Mouse (Mus musculus): ENCODE measurements around the gene Pycr1. TPM values are rescaled to one million over a fixed set of nuclear protein-coding genes. Genes with fewer than 3 reads are reported as not detected.

The Pycr1 gene
- polyA plus RNA-seq, 1 experiment from 2014 or later: 22.4 TPM

DNA sequence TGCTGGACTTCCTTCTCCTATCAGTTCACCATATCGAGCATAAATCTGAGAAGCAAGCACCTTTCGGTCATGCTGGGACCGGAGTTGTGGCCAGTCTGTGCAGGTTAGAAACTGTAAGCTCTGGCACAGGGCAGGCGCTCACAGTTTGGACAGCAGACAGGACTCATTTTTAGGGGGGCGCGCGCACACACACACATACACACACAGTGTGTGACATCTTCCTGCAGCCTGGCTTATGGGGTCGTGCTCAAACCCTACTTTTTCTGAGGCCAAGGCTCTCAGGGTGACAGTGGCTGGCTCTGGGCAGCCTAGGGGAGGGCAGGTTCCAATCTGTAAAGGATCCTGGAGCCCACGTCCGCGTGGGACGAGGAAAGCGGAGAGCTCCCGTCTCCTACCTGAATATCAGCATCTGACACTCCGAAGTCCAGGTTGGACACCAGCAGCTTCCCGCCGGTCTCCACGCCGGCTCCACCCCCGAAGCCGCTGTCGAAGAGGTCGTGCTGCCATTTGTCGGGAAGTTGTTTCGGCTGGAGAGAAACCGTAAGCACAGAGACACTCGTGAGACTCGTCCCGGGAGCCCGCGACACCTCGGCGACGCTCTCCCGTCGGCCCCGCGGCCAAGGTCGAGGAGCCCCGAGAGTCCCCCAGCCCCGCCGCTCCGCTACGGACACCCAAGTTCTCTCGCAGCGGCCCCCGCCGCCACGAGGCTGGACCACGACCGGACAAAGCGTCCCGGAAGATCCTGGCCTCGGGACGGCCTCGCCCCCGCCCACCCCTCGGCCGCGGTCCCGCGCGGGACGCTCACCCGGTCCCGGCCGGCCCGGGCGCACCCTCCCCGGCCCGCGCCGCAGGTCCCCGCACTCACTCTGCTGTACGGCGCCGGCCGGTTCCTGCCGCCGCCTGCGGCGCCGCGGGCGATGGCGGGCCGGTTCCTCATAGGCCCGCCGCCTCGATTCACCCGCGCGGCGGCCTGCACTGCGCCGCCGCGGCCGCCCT lies 46.0 kb downstream of the Pycr1 start:
- 5% methylated on average over 74 of the region's 99 CpGs for WGBS
- peaks cover 20% of the 10 kb centered on the region for H3K4me1 ChIP-seq (replicated peaks; ENCODE audit: control insufficient read depth, insufficient read depth, low read length)
- peak overlapping the region; percentile 88 for H3K4me2 ChIP-seq (ENCODE audit: low read length)
- peak; percentile 72 for DNase-seq (ENCODE audit: low spot score)
- peak; percentile 38; the same call in 1 of the 2 replicates for ATAC-seq (replicated peaks; ENCODE audit: low FRiP score, low TSS enrichment, low read depth)
- H3K9me3 ChIP-seq (ENCODE audit: control insufficient read depth, low read length): no peaks in the 10 kb centered on the region
- H3K27me3 ChIP-seq (replicated peaks; ENCODE audit: control insufficient read depth, insufficient read depth, low read length): no peaks in the 10 kb centered on the region
- peak overlapping the region; percentile 81 for H3K27ac ChIP-seq (ENCODE audit: low read depth)
- H3K4me3 ChIP-seq (ENCODE audit: low read depth, low read length): peak overlapping the region; percentile 98
- H3K9ac ChIP-seq (ENCODE audit: low read length): peak overlapping the region; percentile 96
- H3K36me3 ChIP-seq (ENCODE audit: control insufficient read depth, insufficient read depth, low read length): peaks cover 65% of the 10 kb centered on the region

DNA sequence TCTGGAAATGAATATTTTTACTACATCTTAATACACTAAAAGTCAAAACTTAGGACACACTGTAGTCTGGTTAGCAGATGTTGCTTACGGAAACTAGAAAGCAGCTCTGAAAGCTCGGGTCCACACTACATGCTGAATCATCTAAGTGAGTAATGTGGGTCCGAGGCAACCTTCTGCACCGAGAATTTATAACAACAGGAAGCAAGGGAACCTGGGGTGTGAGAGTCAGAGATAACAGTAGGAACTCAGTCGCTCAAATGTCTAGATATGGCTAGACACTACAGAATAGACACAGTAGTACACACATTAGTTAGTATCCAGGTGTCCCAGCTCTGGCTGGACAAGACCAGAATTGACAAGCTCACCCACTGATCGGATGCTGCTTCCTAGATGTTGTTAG lies 55.0 kb downstream of the Pycr1 start:
- peaks cover 88% of the 10 kb centered on the region for H3K36me3 ChIP-seq (ENCODE audit: control insufficient read depth, insufficient read depth, low read length)
- H3K9ac ChIP-seq (ENCODE audit: low read length): no peak overlapping the region
- 91% methylated on average over 6 of the region's 6 CpGs for WGBS
- H3K4me2 ChIP-seq (ENCODE audit: low read length): no peak overlapping the region
- H3K27me3 ChIP-seq (replicated peaks; ENCODE audit: control insufficient read depth, insufficient read depth, low read length): no peaks in the 10 kb centered on the region
- no peak for ATAC-seq (replicated peaks; ENCODE audit: low FRiP score, low TSS enrichment, low read depth)
- no peak overlapping the region for H3K27ac ChIP-seq (ENCODE audit: low read depth)
- H3K9me3 ChIP-seq (ENCODE audit: control insufficient read depth, low read length): peaks cover 4% of the 10 kb centered on the region; the same call in 1 of the 2 replicates
- DNase-seq (ENCODE audit: low spot score): no peak
- no peak overlapping the region for H3K4me3 ChIP-seq (ENCODE audit: low read depth, low read length)
- no peaks in the 10 kb centered on the region for H3K4me1 ChIP-seq (replicated peaks; ENCODE audit: control insufficient read depth, insufficient read depth, low read length)

Small RNA genes lying within 50 kb of the gene (microRNA-seq; reads per million reads assigned to microRNA genes)
- gene Mir6936: 0.85 reads per million, percentile 4 among the genes with 10 or more reads in this experiment

Other genes with a start within 250 kb of the Pycr1 start
- 34.5 and 37.4 TPM in 2 replicates for gene Nploc4, start 206.1 kb downstream of the Pycr1 start, polyA plus RNA-seq (2014; fragmentation: Nextera tagmentation; extraction: Ambion mirVana)
- not detected in 2 replicates for gene Tspan10, start 201.1 kb downstream of the Pycr1 start, polyA plus RNA-seq (2014; fragmentation: Nextera tagmentation; extraction: Ambion mirVana)
- not detected in 2 replicates for gene Pde6g, start 190.3 kb downstream of the Pycr1 start, polyA plus RNA-seq (2014; fragmentation: Nextera tagmentation; extraction: Ambion mirVana)
- gene Oxld1, start 185.7 kb downstream of the Pycr1 start, polyA plus RNA-seq (2014; fragmentation: Nextera tagmentation; extraction: Ambion mirVana): 16.5 and 17.5 TPM in 2 replicates
- 30.5 and 31.2 TPM in 2 replicates for gene Ccdc137, start 185.7 kb downstream of the Pycr1 start, polyA plus RNA-seq (2014; fragmentation: Nextera tagmentation; extraction: Ambion mirVana)
- 46.0 and 46.8 TPM in 2 replicates for gene Arl16, start 176.2 kb downstream of the Pycr1 start, polyA plus RNA-seq (2014; fragmentation: Nextera tagmentation; extraction: Ambion mirVana)
- gene Mrpl12, start 159.2 kb downstream of the Pycr1 start, polyA plus RNA-seq (2014; fragmentation: Nextera tagmentation; extraction: Ambion mirVana): 218 and 226 TPM in 2 replicates
- gene Slc25a10, start 151.9 kb downstream of the Pycr1 start, polyA plus RNA-seq (2014; fragmentation: Nextera tagmentation; extraction: Ambion mirVana): 74.6 and 83.1 TPM in 2 replicates
- gene Gcgr, start 113.1 kb downstream of the Pycr1 start, polyA plus RNA-seq (2014; fragmentation: Nextera tagmentation; extraction: Ambion mirVana): 0.42 and 0.50 TPM in 2 replicates
- gene Mcrip1, start 94.0 kb downstream of the Pycr1 start, polyA plus RNA-seq (2014; fragmentation: Nextera tagmentation; extraction: Ambion mirVana): 191 and 209 TPM in 2 replicates
- gene Ppp1r27, start 92.6 kb downstream of the Pycr1 start, polyA plus RNA-seq (2014; fragmentation: Nextera tagmentation; extraction: Ambion mirVana): 0.24 TPM in 1 of 2 replicates, not detected in the other
- gene P4hb, start 70.5 kb downstream of the Pycr1 start, polyA plus RNA-seq (2014; fragmentation: Nextera tagmentation; extraction: Ambion mirVana): 746 and 800 TPM in 2 replicates
- gene Arhgdia, start 62.1 kb downstream of the Pycr1 start, polyA plus RNA-seq (2014; fragmentation: Nextera tagmentation; extraction: Ambion mirVana): 627 and 633 TPM in 2 replicates
- 387 and 448 TPM in 2 replicates for gene Alyref, start 45.4 kb downstream of the Pycr1 start, polyA plus RNA-seq (2014; fragmentation: Nextera tagmentation; extraction: Ambion mirVana)
- gene Anapc11, start 45.3 kb downstream of the Pycr1 start, polyA plus RNA-seq (2014; fragmentation: Nextera tagmentation; extraction: Ambion mirVana): 244 TPM in 2 replicates
- 3.5 and 4.4 TPM in 2 replicates for gene Npb, start 35.3 kb downstream of the Pycr1 start, polyA plus RNA-seq (2014; fragmentation: Nextera tagmentation; extraction: Ambion mirVana)
- 157 and 179 TPM in 2 replicates for gene Pcyt2, start 25.8 kb downstream of the Pycr1 start, polyA plus RNA-seq (2014; fragmentation: Nextera tagmentation; extraction: Ambion mirVana)
- 31.8 and 35.6 TPM in 2 replicates for gene Sirt7, start 18.5 kb downstream of the Pycr1 start, polyA plus RNA-seq (2014; fragmentation: Nextera tagmentation; extraction: Ambion mirVana)
- 20.1 and 25.0 TPM in 2 replicates for gene Mafg, start 10.2 kb downstream of the Pycr1 start, polyA plus RNA-seq (2014; fragmentation: Nextera tagmentation; extraction: Ambion mirVana)
- 0.32 TPM in 1 of 2 replicates, not detected in the other for gene Myadml2, start 4.4 kb upstream of the Pycr1 start, polyA plus RNA-seq (2014; fragmentation: Nextera tagmentation; extraction: Ambion mirVana)
- gene Notum, start 17.4 kb upstream of the Pycr1 start, polyA plus RNA-seq (2014; fragmentation: Nextera tagmentation; extraction: Ambion mirVana): 1.1 and 1.3 TPM in 2 replicates
- 93.2 and 104 TPM in 2 replicates for gene Aspscr1, start 29.2 kb upstream of the Pycr1 start, polyA plus RNA-seq (2014; fragmentation: Nextera tagmentation; extraction: Ambion mirVana)
- gene Cenpx, start 70.0 kb upstream of the Pycr1 start, polyA plus RNA-seq (2014; fragmentation: Nextera tagmentation; extraction: Ambion mirVana): 178 TPM in 2 replicates
- 42.8 and 44.9 TPM in 2 replicates for gene Lrrc45, start 70.2 kb upstream of the Pycr1 start, polyA plus RNA-seq (2014; fragmentation: Nextera tagmentation; extraction: Ambion mirVana)
- 9.4 and 10.2 TPM in 2 replicates for gene Rac3, start 77.7 kb upstream of the Pycr1 start, polyA plus RNA-seq (2014; fragmentation: Nextera tagmentation; extraction: Ambion mirVana)
- 25.3 and 25.8 TPM in 2 replicates for gene Dcxr, start 83.5 kb upstream of the Pycr1 start, polyA plus RNA-seq (2014; fragmentation: Nextera tagmentation; extraction: Ambion mirVana)
- 0.70 TPM in 1 of 2 replicates, not detected in the other for gene Cbr2, start 88.3 kb upstream of the Pycr1 start, polyA plus RNA-seq (2014; fragmentation: Nextera tagmentation; extraction: Ambion mirVana)
- 7.8 and 9.4 TPM in 2 replicates for gene Hmga1b, start 119.0 kb upstream of the Pycr1 start, polyA plus RNA-seq (2014; fragmentation: Nextera tagmentation; extraction: Ambion mirVana)
- gene Rfng, start 140.4 kb upstream of the Pycr1 start, polyA plus RNA-seq (2014; fragmentation: Nextera tagmentation; extraction: Ambion mirVana): 23.8 and 28.3 TPM in 2 replicates
- gene Gps1, start 140.5 kb upstream of the Pycr1 start, polyA plus RNA-seq (2014; fragmentation: Nextera tagmentation; extraction: Ambion mirVana): 221 and 245 TPM in 2 replicates
- 83.0 and 89.8 TPM in 2 replicates for gene Dus1l, start 152.6 kb upstream of the Pycr1 start, polyA plus RNA-seq (2014; fragmentation: Nextera tagmentation; extraction: Ambion mirVana)
- gene Fasn, start 180.8 kb upstream of the Pycr1 start, polyA plus RNA-seq (2014; fragmentation: Nextera tagmentation; extraction: Ambion mirVana): 106 and 115 TPM in 2 replicates